Mouse (Mus musculus) embryonic facial prominence, embryonic 12.5 days (tissue): ENCODE measurements around the gene Gm42906. TPM values are rescaled to one million over a fixed set of nuclear protein-coding genes. Genes with fewer than 3 reads are reported as not detected.

Source experiments
- ATAC-seq: fragments of 200-750 bp; cut with Nextera tagmentation; 2 replicates; pipeline ENCODE4 v1.8.0; 2017; ENCODE audit not compliant: insufficient number of reproducible peaks, insufficient read depth, low FRiP score, low TSS enrichment
- H3K27ac ChIP-seq: fragments of 300-500 bp; sonication (generic); 2 replicates; pipeline ENCODE4 v1.5.1; 2016; ENCODE audit warnings: mild to moderate bottlenecking
- H3K27me3 ChIP-seq: fragments of 300-500 bp; sonication (generic); 2 replicates; pipeline ENCODE4 v1.6.1; 2016; ENCODE audit warnings: mild to moderate bottlenecking, moderate library complexity
- H3K36me3 ChIP-seq: fragments of 300-500 bp; sonication (generic); 2 replicates; pipeline ENCODE4 v1.6.1; 2016; ENCODE audit warnings: mild to moderate bottlenecking
- H3K4me1 ChIP-seq: fragments of 300-500 bp; sonication (generic); 2 replicates; pipeline ENCODE4 v1.6.1; 2016
- H3K4me2 ChIP-seq: fragments of 300-500 bp; sonication (generic); replicated peaks from 2 replicates; pipeline ENCODE4 v1.6.1; 2016; ENCODE audit warnings: mild to moderate bottlenecking, moderate library complexity
- H3K4me3 ChIP-seq: fragments of 300-500 bp; sonication (generic); 2 replicates; pipeline ENCODE4 v1.5.1; 2016; ENCODE audit warnings: mild to moderate bottlenecking
- H3K9ac ChIP-seq: fragments of 300-500 bp; sonication (generic); 2 replicates; pipeline ENCODE4 v1.6.1; 2016; ENCODE audit warnings: mild to moderate bottlenecking, moderate library complexity
- H3K9me3 ChIP-seq: fragments of 300-500 bp; sonication (generic); 2 replicates; pipeline ENCODE4 v1.6.1; 2016; ENCODE audit warnings: mild to moderate bottlenecking, moderate library complexity
- WGBS: fragments of 180-500 bp; shearing (Covaris S2); methylation state at CpG from one replicate; pipeline ENCODE4 v1.1.7; 2016; 5-methylcytosine and 5-hydroxymethylcytosine counted together
- polyA plus RNA-seq: library from polyadenylated mRNA; unstranded; fragments of >200 nt; fragmentation: Nextera tagmentation; extraction: Ambion mirVana; gene quantifications from 2 replicates; pipeline ENCODE4 v1.2.1, GENCODE M21; 2016

The Gm42906 gene
- polyA plus RNA-seq, 1 experiment from 2014 or later, result not detected

- no peaks in the 10 kb centered on the region for H3K27me3 ChIP-seq
- no peaks in the 10 kb centered on the region for H3K36me3 ChIP-seq
- ATAC-seq, result no peak
- H3K27ac ChIP-seq, result no peak overlapping the region
- H3K4me1 ChIP-seq, result no peaks in the 10 kb centered on the region
- H3K4me2 ChIP-seq, result no peak overlapping the region
- H3K9ac ChIP-seq, result no peak overlapping the region
- H3K9me3 ChIP-seq, result peaks cover 4% of the 10 kb centered on the region; the same call in 1 of the 2 replicates
- H3K4me3 ChIP-seq, result no peak overlapping the region
- 65% methylated on average over 1 of the region's 1 CpGs for WGBS
Measured at GRCm38 (mm10) chr5:151286331-151286730, 141.6 kb downstream of the Gm42906 start.

- Histone ChIP-seq H3K4me1 (no peaks in the 10 kb centered on the region), H3K9me3 (no peaks in the 10 kb centered on the region), H3K27ac (no peak overlapping the region), H3K27me3 (no peaks in the 10 kb centered on the region), H3K9ac (no peak overlapping the region), H3K4me3 (no peak overlapping the region), H3K36me3 (no peaks in the 10 kb centered on the region), H3K4me2 (no peak overlapping the region)
- WGBS, result 90% methylated on average over 7 of the region's 7 CpGs
- no peak for ATAC-seq
Measured at GRCm38 (mm10) chr5:151279531-151279930, 148.4 kb downstream of the Gm42906 start.

GRCm38 (mm10) chr5:151277927-151278326, 150.0 kb downstream of the Gm42906 start:
- no peak overlapping the region for H3K9ac ChIP-seq
- H3K4me2 ChIP-seq, result no peak overlapping the region
- no peaks in the 10 kb centered on the region for H3K36me3 ChIP-seq
- no peaks in the 10 kb centered on the region for H3K27me3 ChIP-seq
- no peaks in the 10 kb centered on the region for H3K4me1 ChIP-seq
- H3K27ac ChIP-seq, result no peak overlapping the region
- no peaks in the 10 kb centered on the region for H3K9me3 ChIP-seq
- H3K4me3 ChIP-seq, result no peak overlapping the region
- 82% methylated on average over 6 of the region's 6 CpGs for WGBS
- no peak for ATAC-seq

GRCm38 (mm10) chr5:151275986-151276385, 152.0 kb downstream of the Gm42906 start:
- 94% methylated on average over 2 of the region's 2 CpGs for whole genome bisulfite sequencing
- ATAC-seq, result no peak
- no peak overlapping the region for H3K4me2 ChIP-seq
- no peaks in the 10 kb centered on the region for H3K27me3 ChIP-seq
- no peaks in the 10 kb centered on the region for H3K4me1 ChIP-seq
- H3K9ac ChIP-seq, result no peak overlapping the region
- no peak overlapping the region for H3K27ac ChIP-seq
- H3K9me3 ChIP-seq, result no peaks in the 10 kb centered on the region
- no peak overlapping the region for H3K4me3 ChIP-seq
- no peaks in the 10 kb centered on the region for H3K36me3 ChIP-seq

- no peak overlapping the region for H3K27ac ChIP-seq
- WGBS, result 72% methylated on average over 6 of the region's 6 CpGs
- H3K36me3 ChIP-seq, result no peaks in the 10 kb centered on the region
- H3K4me2 ChIP-seq, result no peak overlapping the region
- H3K4me3 ChIP-seq, result no peak overlapping the region
- H3K9me3 ChIP-seq, result no peaks in the 10 kb centered on the region
- no peak for ATAC-seq
- no peak overlapping the region for H3K9ac ChIP-seq
- no peaks in the 10 kb centered on the region for H3K27me3 ChIP-seq
- no peaks in the 10 kb centered on the region for H3K4me1 ChIP-seq
Measured at GRCm38 (mm10) chr5:151274265-151274664, 153.7 kb downstream of the Gm42906 start.

- Histone ChIP-seq H3K4me2 (no peak overlapping the region), H3K4me1 (no peaks in the 10 kb centered on the region), H3K27me3 (no peaks in the 10 kb centered on the region), H3K9ac (no peak overlapping the region), H3K4me3 (no peak overlapping the region), H3K36me3 (no peaks in the 10 kb centered on the region), H3K27ac (no peak overlapping the region), H3K9me3 (no peaks in the 10 kb centered on the region)
- WGBS, result 87% methylated on average over 5 of the region's 5 CpGs
- ATAC-seq, result no peak
Measured at GRCm38 (mm10) chr5:151270815-151271214, 157.1 kb downstream of the Gm42906 start.

- Histone ChIP-seq H3K27me3 (no peaks in the 10 kb centered on the region), H3K4me1 (no peaks in the 10 kb centered on the region), H3K9me3 (no peaks in the 10 kb centered on the region), H3K4me2 (no peak overlapping the region), H3K27ac (no peak overlapping the region), H3K36me3 (no peaks in the 10 kb centered on the region), H3K9ac (no peak overlapping the region), H3K4me3 (no peak overlapping the region)
- 82% methylated on average over 14 of the region's 14 CpGs for WGBS
- ATAC-seq, result no peak
Measured at GRCm38 (mm10) chr5:151266896-151267634, 160.9 kb downstream of the Gm42906 start.

- no peaks in the 10 kb centered on the region for H3K9me3 ChIP-seq
- no peaks in the 10 kb centered on the region for H3K27me3 ChIP-seq
- H3K27ac ChIP-seq, result no peak overlapping the region
- no peaks in the 10 kb centered on the region for H3K36me3 ChIP-seq
- H3K4me1 ChIP-seq, result no peaks in the 10 kb centered on the region
- 77% methylated on average over 2 of the region's 2 CpGs for WGBS
- no peak overlapping the region for H3K9ac ChIP-seq
- ATAC-seq, result no peak
- no peak overlapping the region for H3K4me3 ChIP-seq
- H3K4me2 ChIP-seq, result no peak overlapping the region
Measured at GRCm38 (mm10) chr5:151261558-151261957, 166.4 kb downstream of the Gm42906 start.

- 56% methylated on average over 8 of the region's 8 CpGs for WGBS
- H3K27ac ChIP-seq, result no peak overlapping the region
- H3K9ac ChIP-seq, result no peak overlapping the region
- ATAC-seq, result no peak
- H3K27me3 ChIP-seq, result no peaks in the 10 kb centered on the region
- H3K36me3 ChIP-seq, result no peaks in the 10 kb centered on the region
- no peak overlapping the region for H3K4me3 ChIP-seq
- no peak overlapping the region for H3K4me2 ChIP-seq
- H3K4me1 ChIP-seq, result 0 out of 2 replicates have a peak, but pooled peaks cover 3% of the 10 kb centered on the region
- H3K9me3 ChIP-seq, result no peaks in the 10 kb centered on the region
Measured at GRCm38 (mm10) chr5:151252213-151252612, 175.8 kb downstream of the Gm42906 start.

GRCm38 (mm10) chr5:151251656-151252055, 176.3 kb downstream of the Gm42906 start:
- Histone ChIP-seq H3K4me3 (no peak overlapping the region), H3K4me1 (0 out of 2 replicates have a peak, but pooled peaks cover 3% of the 10 kb centered on the region), H3K36me3 (no peaks in the 10 kb centered on the region), H3K27me3 (no peaks in the 10 kb centered on the region), H3K27ac (no peak overlapping the region), H3K9me3 (no peaks in the 10 kb centered on the region), H3K4me2 (no peak overlapping the region), H3K9ac (no peak overlapping the region)
- WGBS, result 90% methylated on average over 8 of the region's 8 CpGs
- no peak for ATAC-seq

GRCm38 (mm10) chr5:151248671-151249620, 179.0 kb downstream of the Gm42906 start:
- H3K36me3 ChIP-seq, result no peaks in the 10 kb centered on the region
- H3K4me2 ChIP-seq, result no peak overlapping the region
- H3K9ac ChIP-seq, result no peak overlapping the region
- H3K27me3 ChIP-seq, result no peaks in the 10 kb centered on the region
- 0 out of 2 replicates have a peak, but pooled peaks cover 3% of the 10 kb centered on the region for H3K4me1 ChIP-seq
- no peak overlapping the region for H3K4me3 ChIP-seq
- 67% methylated on average over 10 of the region's 10 CpGs for WGBS
- H3K9me3 ChIP-seq, result no peaks in the 10 kb centered on the region
- no peak overlapping the region for H3K27ac ChIP-seq
- ATAC-seq, result no peak

- Histone ChIP-seq H3K36me3 (no peaks in the 10 kb centered on the region), H3K4me2 (no peak overlapping the region), H3K27me3 (no peaks in the 10 kb centered on the region), H3K27ac (no peak overlapping the region), H3K9ac (no peak overlapping the region), H3K4me1 (0 out of 2 replicates have a peak, but pooled peaks cover 3% of the 10 kb centered on the region), H3K4me3 (no peak overlapping the region), H3K9me3 (no peaks in the 10 kb centered on the region)
- WGBS, result 64% methylated on average over 2 of the region's 2 CpGs
- no peak for ATAC-seq
Measured at GRCm38 (mm10) chr5:151248084-151248483, 179.9 kb downstream of the Gm42906 start.
